Comparison of ENCODE assay signal across 12 mouse cellular contexts in the genomic region with DNA sequence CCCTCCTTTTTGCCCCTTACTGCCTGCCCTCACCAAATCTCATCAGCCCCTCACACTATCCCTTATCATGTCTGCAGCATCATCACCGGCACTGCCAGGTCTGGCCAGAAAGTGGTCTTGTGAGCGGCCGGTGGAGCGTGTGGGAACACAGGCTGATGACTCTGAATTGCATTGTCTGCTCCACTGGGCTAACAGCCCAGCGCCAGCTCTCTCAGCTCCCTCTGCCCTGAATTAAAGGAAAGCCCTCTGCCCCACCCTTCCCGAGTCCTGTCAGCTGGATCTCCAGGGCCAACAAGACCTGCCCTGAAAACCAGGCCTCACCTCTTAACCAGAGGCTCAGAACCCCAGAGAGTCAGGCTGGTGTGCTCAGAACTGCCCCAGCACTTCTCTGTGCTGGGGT.
DNase-seq lines count a peak whose midpoint lies in the region; ATAC-seq and TF ChIP-seq lines count a peak whose summit lies in the region.
"Had no signal": no experiment of that assay in that cellular context is flagged by ENCODE, and none has a peak within 500 bp of the region (broad histone marks: within the 10 kb centered on the region; RNA-seq: fewer than 3 reads in every experiment).

No protein-coding gene starts in this region.

- no peak overlapping the region for H3K4me3 ChIP-seq in heart, embryonic 11.5 days (ENCODE audit: low read depth, low read length)
- no peak overlapping the region for H3K4me3 ChIP-seq in left cerebral cortex, adult 2 months
- no peak overlapping the region for H3K4me3 ChIP-seq in hindbrain, embryonic 16.5 days (ENCODE audit: low read length)
- H3K4me3 ChIP-seq: embryonic facial prominence, embryonic 12.5 days; forebrain, embryonic 12.5 days had no signal

- intact Hi-C loops in left cerebral cortex, postnatal 4 days (cut with DNase I) = no loop called here
- intact Hi-C loops in left cerebral cortex, adult 2 months (cut with DNase I) = no loop called here

- WGBS in heart, embryonic 11.5 days (ENCODE audit: insufficient replicate concordance) = 21% methylated on average over 6 of the region's 6 CpGs
- WGBS in hindbrain, embryonic 16.5 days = 8% methylated on average over 6 of the region's 6 CpGs

- no peak overlapping the region for H3K27ac ChIP-seq in heart, embryonic 11.5 days (ENCODE audit: low read depth, low read length)
- H3K27ac ChIP-seq in left cerebral cortex, adult 2 months = no peak overlapping the region
- no peak overlapping the region for H3K27ac ChIP-seq in hindbrain, embryonic 16.5 days (ENCODE audit: low read depth, low read length)
- H3K27ac ChIP-seq: embryonic facial prominence, embryonic 12.5 days; forebrain, embryonic 12.5 days had no signal

- no peaks in the 10 kb centered on the region for H3K36me3 ChIP-seq in heart, embryonic 11.5 days (ENCODE audit: control insufficient read depth, insufficient read depth, low read length)
- H3K36me3 ChIP-seq in hindbrain, embryonic 16.5 days (ENCODE audit: control insufficient read depth, insufficient read depth, low read length) = no peaks in the 10 kb centered on the region
- H3K36me3 ChIP-seq: embryonic facial prominence, embryonic 12.5 days; forebrain, embryonic 12.5 days had no signal

- H3K4me1 ChIP-seq in heart, embryonic 11.5 days (ENCODE audit: control insufficient read depth, insufficient read depth, low read length) = no peaks in the 10 kb centered on the region
- peaks cover 6% of the 10 kb centered on the region for H3K4me1 ChIP-seq in hindbrain, embryonic 16.5 days (ENCODE audit: control insufficient read depth, insufficient read depth, low read depth, low read length)
- H3K4me1 ChIP-seq: embryonic facial prominence, embryonic 12.5 days had no signal

- no peak overlapping the region for H3K9ac ChIP-seq in heart, embryonic 11.5 days (ENCODE audit: low read depth, low read length)
- no peak overlapping the region for H3K9ac ChIP-seq in hindbrain, embryonic 16.5 days (ENCODE audit: low read depth, low read length)
- H3K9ac ChIP-seq: embryonic facial prominence, embryonic 12.5 days; forebrain, embryonic 12.5 days had no signal

- H3K9me3 ChIP-seq in heart, embryonic 11.5 days (replicated peaks; ENCODE audit: control insufficient read depth, low read length) = no peaks in the 10 kb centered on the region
- H3K9me3 ChIP-seq in hindbrain, embryonic 16.5 days (ENCODE audit: control insufficient read depth, low read length) = no peaks in the 10 kb centered on the region

- no peak for ATAC-seq in heart, embryonic 11.5 days (replicated peaks; ENCODE audit: insufficient number of reproducible peaks, low FRiP score, low TSS enrichment)
- ATAC-seq in hindbrain, embryonic 16.5 days = peak; percentile 56; the same call in 1 of the 2 replicates
- ATAC-seq: activated CD4-positive, CD25-positive, alpha-beta regulatory T cell, adult 4 months had no signal

- 0 out of 2 replicates have a peak, but pooled peaks cover 5% of the 10 kb centered on the region for H3K27me3 ChIP-seq in heart, embryonic 11.5 days (ENCODE audit: control insufficient read depth, insufficient read depth, low read length)
- no peaks in the 10 kb centered on the region for H3K27me3 ChIP-seq in hindbrain, embryonic 16.5 days (replicated peaks; ENCODE audit: control insufficient read depth, insufficient read depth, low read length)

- no peak overlapping the region for H3K4me2 ChIP-seq in heart, embryonic 11.5 days
- no peak overlapping the region for H3K4me2 ChIP-seq in hindbrain, embryonic 16.5 days (ENCODE audit: low read length)
- H3K4me2 ChIP-seq: embryonic facial prominence, embryonic 12.5 days; forebrain, embryonic 12.5 days had no signal

- TF ChIP-seq CTCF in left cerebral cortex, adult 2 months (IDR thresholded peaks at IDR 0.05) = no peak

- DNase-seq in heart, adult 11 months = peak; percentile 95
- DNase-seq in left cerebral cortex, postnatal 4 days = peak; percentile 30
- DNase-seq in left cerebral cortex, adult 2 months (ENCODE audit: extremely low spot score in 1 of 2, low spot score in 2 of 2) = no peak
- DNase-seq in heart, adult 8-10 months (ENCODE audit: low spot score) = peak; percentile 19
- DNase-seq in right cerebral cortex, adult 18-20 months = no peak
- DNase-seq: cerebellum, adult 18-20 months; right cerebral cortex, postnatal 14 days had no signal

Comparison
In these comparisons a context has a peak if more than half of its experiments do, and no peak if none do; other contexts are left out.
1. DNase-seq: peak in heart, adult 11 months (single experiment), left cerebral cortex, postnatal 4 days (single experiment) and heart, adult 8-10 months (single experiment); none in left cerebral cortex, adult 2 months (0 of 2) and right cerebral cortex, adult 18-20 months (single experiment).